Mouse (Mus musculus) urinary bladder, postnatal 4 days (tissue): ENCODE data around the gene Fosl1.
A peak's percentile ranks its signal among the peaks of the same experiment; 100 is the strongest.
"Not testable (repeated sequence)": the region's sequence is repeated elsewhere in the genome, so short reads cannot be mapped to it uniquely, and the experiment has no call there.

Experiments
- DNase-seq, 2 experiments: peaks; one replicate each; pipeline ENCODE4 v3.0.0; 2021 to 2022; ENCODE audit warnings: low spot score in 2 of 2

The Fosl1 gene

GRCm38 (mm10) chr19:5447515-5448353, at the start of gene Fosl1:
Gene Fosl1 (plus strand): TSS chr19:5447547.
- DNase-seq = peak; percentile 58 to 66

- DNase-seq = not testable (repeated sequence)
These were observed 46.3 kb upstream of the Fosl1 start for GRCm38 (mm10) chr19:5401073-5401472.

DNA sequence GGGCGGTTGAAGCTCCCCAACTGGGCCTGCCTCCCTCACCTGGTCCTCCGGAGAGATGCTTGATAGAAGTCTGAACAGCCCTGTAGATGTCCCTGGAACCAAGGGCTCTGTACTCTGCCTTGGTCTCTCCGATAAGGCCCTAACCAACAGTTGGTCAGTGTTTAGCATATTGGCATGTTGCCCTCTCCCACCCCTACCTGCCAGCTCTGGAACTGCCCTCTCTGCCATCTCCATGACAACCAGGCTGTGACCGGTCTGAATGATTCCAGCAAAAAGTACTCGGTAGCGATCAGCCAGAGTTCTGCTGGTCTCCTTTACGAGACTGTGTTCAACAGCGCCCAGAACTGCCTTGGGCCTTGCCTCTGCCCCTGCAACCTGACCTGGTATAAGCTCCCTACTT, 45.1 kb upstream of the Fosl1 start, which contains the start of gene Tsga10ip:
TSS of gene Tsga10ip (minus strand) at position 234 of the 400 bp plus-strand sequence.
- DNase-seq = no peak

- no peak for DNase-seq
These were observed 41.4 kb upstream of the Fosl1 start for GRCm38 (mm10) chr19:5405924-5406323.

GRCm38 (mm10) chr19:5406531-5407126, 40.7 kb upstream of the Fosl1 start:
- not testable (repeated sequence) for DNase-seq

- no peak for DNase-seq
These were observed 40.2 kb upstream of the Fosl1 start for GRCm38 (mm10) chr19:5407133-5407532.

- no peak for DNase-seq
These were observed 39.0 kb upstream of the Fosl1 start for GRCm38 (mm10) chr19:5408057-5409001.

GRCm38 (mm10) chr19:5409068-5409467, 38.3 kb upstream of the Fosl1 start:
- no peak for DNase-seq

- no peak for DNase-seq
These were observed 36.7 kb upstream of the Fosl1 start for GRCm38 (mm10) chr19:5410641-5411040.

GRCm38 (mm10) chr19:5411961-5412360, 35.4 kb upstream of the Fosl1 start:
- no peak for DNase-seq

- no peak for DNase-seq
These were observed 33.5 kb upstream of the Fosl1 start for GRCm38 (mm10) chr19:5413840-5414239.

- no peak for DNase-seq
These were observed 32.8 kb upstream of the Fosl1 start for GRCm38 (mm10) chr19:5414534-5414957.

- no peak for DNase-seq
These were observed 28.4 kb upstream of the Fosl1 start for GRCm38 (mm10) chr19:5418750-5419466.

DNA sequence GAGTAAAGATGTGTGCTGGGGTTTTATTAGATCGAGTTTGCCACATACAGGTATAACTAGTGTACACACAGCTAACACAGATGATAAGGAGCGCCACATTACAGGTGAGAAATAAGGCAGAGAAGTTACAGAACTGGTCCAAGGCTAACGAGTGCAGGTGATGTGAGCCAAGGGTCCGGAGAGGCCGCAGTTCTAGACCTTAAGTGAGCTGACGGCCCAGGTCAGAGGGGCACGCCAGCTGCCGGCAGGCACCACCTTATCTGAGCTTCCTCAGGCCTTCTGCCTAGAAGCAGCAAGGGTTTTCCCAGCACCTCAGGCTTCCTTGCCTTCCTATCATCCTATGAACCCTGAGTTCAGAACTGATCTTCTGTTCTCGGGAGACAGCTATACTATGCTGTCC, 27.7 kb upstream of the Fosl1 start:
- no peak for DNase-seq

DNA sequence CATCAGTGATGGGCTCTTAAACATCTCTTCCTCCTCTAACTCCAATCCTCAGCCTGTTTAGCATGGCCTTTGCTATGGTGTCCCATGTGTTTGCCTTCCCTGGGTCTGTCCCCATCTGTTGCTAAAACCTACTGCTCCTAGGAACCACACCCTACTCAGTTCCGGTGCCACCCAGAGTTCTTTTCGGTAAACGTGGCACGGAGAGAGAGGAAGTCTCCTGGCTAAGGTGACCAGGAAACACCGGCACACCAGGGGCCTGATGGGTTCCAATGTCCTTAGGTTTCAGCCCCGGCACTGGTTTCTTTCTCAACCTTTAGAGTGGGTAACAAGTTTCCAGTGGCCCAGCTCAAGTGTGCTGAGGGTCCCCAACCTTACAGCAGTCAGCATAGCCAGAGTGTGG, 26.8 kb upstream of the Fosl1 start:
- DNase-seq = no peak

- no peak for DNase-seq
These were observed 25.6 kb upstream of the Fosl1 start for GRCm38 (mm10) chr19:5421784-5422183.

- DNase-seq = no peak
These were observed 25.1 kb upstream of the Fosl1 start for GRCm38 (mm10) chr19:5422267-5422666.

GRCm38 (mm10) chr19:5422895-5423443, 24.4 kb upstream of the Fosl1 start:
- no peak for DNase-seq

DNA sequence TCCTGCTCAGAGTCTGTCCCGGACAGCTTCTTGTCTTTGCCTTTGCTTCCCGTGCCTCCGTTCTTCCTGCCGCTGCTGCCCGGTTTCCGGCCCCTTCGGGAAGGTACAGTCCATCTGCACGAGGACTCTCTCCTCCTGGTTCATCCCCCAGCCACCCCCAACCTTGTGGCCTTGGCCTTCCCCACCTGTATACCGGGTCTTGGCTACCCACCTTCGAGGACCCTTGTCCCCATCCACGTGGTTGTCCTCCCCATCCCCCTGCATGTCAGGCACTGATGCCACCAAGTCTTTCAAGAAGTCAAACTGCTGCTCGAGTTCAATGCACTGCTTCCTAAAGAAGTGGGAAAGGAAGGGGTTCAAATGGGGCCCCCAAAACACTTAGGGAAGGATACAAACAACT, 23.8 kb upstream of the Fosl1 start:
- no peak for DNase-seq

DNA sequence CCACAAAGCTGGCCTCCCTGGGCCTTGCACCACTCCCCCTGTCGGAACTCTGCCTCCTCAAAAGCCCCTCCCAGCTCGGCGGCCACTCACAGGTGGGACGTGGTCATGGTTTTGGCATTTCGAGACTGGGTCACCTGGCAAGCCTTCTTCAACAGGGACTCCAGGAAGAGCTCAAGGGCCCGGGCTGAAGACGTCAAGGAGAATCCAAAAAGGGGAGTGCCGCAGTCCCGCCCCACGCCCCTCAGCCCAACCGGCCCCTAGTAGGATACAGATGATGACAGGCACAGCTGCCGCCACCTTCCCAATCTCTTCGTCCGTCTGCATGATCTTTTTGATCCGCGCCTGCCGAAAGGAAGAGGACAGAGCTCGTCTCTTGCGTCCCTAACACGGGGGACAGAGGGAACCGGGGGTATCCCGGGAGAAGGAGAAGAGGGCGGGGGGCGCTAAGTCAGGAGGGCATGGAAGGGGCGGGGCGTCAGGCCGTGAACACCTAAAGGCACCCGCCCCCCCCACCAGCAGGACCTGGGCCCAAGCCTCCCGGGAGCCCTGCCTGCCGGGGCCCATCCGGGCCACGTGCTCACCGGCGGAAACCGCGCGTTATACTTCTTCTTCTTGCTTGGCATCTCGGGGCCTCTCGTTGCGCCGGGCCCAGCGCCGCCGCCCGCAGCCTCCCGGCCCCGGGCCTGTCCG, 23.1 kb upstream of the Fosl1 start:
- DNase-seq = peak; percentile 74 to 78
